Mouse (Mus musculus) monocyte, adult 2 months (primary cell): ENCODE measurements around the gene Rbm5.
A peak's percentile ranks its signal among the peaks of the same experiment; 100 is the strongest.

Source experiments
- DNase-seq, 2 experiments: peaks; one replicate each; pipeline ENCODE4 v3.0.0; 2022; ENCODE audit warnings: low spot score in 2 of 2, low read depth in 1 of 2

The Rbm5 gene

DNA sequence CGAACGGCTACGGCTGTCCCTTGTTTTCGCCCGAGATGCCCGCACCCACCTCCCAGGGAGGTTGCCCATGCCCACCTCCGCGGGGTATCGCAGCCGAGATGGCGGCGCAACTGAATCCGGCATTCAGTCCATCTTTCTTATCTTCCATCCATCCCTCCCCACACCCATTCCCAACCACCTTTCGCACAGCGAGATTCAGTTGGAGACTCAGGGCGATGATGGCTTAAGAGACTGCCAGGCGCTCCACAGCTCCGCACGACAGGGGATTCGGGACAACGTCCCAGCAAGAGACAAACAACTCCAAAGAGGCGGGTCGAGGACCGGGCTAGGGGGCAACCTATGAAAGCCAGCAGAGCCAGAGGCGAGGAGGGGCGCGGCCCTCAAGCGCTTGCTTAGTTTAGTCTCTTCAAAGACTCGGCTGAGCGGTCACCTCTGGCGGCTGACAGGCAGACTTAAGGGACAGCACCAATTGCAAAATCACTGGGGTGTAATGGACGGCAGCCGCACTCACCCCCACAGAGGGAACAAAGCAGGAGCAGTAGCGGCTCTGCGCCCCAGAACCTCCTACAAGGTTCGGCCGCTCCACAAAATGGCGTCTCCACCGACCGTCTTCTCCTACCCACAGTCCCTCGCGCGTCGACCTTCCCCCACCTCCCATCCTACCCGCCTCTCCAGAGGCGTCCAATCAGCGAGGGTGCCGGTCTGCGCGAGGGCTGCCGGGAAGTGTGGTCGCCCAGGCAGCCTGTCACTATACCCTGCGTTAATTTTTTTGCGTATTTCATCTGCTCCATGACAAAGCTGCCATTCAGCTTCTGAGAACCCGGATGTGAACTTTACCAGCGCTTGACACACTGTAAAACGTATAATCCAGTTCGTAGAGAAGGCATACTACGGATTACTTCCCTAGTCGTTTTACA, at the start of gene Rbm5:
Rbm5 (minus strand) TSS at position 623 of the 917 bp plus-strand sequence.
- DNase-seq: peak; percentile 84 to 85

DNA sequence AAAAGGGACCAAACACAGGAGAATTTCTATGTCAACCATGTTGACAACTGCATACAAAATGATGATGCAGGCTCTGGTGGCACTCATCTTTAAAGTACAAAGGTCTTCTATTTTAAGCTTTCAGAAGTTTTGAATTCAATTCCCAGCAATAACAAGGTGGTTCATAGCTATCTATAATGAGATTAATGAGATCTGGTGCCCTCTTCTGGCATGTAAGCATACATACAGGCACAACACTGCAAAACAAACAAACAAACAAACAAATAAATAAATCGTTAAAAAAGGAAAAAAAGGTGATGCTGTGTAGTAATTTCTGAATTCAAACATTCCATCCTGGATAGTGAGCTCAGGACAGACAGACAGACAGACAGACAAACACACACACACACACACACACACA, 41.3 kb upstream of the Rbm5 start:
- no peak for DNase-seq

GRCm38 (mm10) chr9:107810985-107811384, 40.2 kb upstream of the Rbm5 start:
- no peak for DNase-seq

- no peak for DNase-seq
These were observed 20.9 kb upstream of the Rbm5 start for GRCm38 (mm10) chr9:107791714-107792113.

GRCm38 (mm10) chr9:107782536-107783203, 11.9 kb upstream of the Rbm5 start:
- no peak for DNase-seq

- DNase-seq: no peak
These were observed 6.0 kb upstream of the Rbm5 start for GRCm38 (mm10) chr9:107776809-107777208.

DNA sequence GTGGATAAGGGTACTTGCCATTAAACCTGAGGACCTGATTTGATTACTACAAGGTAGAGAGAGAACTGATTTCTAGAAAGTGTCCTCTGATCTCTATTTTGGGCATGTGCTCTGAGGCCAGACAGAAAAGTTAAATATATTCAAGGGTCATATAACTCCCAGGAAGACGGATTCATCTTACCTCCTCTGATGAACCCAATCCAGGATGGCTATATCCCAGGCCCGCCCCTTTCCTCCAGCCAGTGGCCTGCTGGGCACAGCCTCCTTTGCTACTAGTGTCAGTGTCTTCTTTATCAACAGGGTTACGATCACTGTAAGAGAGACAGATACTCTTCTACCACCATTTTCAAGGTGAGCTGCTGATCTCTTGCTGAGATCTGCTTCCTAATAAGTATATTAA, 3.6 kb upstream of the Rbm5 start:
- no peak for DNase-seq

GRCm38 (mm10) chr9:107771782-107772181, 986 bp upstream of the Rbm5 start:
- no peak for DNase-seq

GRCm38 (mm10) chr9:107770037-107770373, 791 bp downstream of the Rbm5 start:
- DNase-seq: no peak

- DNase-seq: no peak
These were observed 1.3 kb downstream of the Rbm5 start for GRCm38 (mm10) chr9:107769445-107770000.

- DNase-seq: no peak
These were observed 1.9 kb downstream of the Rbm5 start for GRCm38 (mm10) chr9:107768851-107769250.

DNA sequence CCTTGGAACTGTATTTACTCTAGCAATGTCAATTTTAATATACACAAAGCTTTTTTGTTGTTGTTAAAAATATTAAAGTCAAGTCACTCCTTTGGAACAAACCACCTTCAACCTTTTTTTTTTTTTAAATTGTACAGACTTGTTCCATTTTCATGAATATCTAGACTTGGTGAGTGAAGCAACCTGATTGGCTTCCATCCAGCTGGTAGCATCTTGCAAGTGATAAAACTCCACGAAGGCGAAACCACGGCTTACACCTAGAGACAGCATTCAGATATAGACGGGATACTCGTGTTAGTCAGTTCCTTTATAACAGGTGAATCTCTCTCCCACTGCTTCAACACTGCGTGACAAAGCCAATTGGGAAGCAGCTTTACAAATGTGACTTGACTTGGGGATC, 11.2 kb downstream of the Rbm5 start:
- no peak for DNase-seq

DNA sequence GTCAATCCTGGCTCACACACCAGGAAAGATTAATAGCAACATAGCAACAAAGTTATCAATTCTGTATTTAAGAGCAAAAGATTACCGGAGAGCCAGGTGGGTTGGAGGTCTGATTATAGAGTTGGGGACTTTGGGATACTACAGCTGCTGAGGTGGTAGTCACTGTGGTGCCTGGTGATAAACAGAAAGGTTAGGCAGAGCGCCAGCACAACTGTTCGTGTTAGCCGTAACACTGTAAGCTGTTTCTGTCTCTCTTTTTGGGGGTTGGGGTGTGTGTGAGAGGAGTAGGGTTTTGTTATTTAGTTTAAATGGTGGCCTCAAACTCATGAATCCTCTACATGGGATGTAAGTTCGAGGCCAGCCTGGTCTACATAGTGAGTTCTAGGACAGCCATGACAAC, 20.4 kb downstream of the Rbm5 start:
- no peak for DNase-seq

DNA sequence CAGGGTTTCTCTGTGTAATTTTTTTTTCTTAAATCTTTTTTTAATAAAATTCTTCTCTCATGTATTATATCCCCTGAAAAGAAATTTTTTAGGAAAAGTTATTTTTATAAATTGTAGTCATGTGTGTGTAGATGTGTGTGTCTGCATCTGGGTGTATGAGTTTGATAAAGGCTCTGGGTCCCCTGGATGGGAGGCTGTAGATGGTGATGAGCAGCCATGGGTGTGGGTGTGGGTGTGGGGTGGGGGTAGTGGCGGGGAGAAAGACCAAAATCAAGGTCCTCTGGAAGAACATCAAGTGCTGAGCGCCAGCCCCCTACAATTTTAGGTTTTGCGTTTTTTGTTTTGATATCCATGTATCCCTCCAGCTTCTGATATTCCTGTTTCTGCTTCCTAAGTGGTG, 22.7 kb downstream of the Rbm5 start:
- DNase-seq: no peak

DNA sequence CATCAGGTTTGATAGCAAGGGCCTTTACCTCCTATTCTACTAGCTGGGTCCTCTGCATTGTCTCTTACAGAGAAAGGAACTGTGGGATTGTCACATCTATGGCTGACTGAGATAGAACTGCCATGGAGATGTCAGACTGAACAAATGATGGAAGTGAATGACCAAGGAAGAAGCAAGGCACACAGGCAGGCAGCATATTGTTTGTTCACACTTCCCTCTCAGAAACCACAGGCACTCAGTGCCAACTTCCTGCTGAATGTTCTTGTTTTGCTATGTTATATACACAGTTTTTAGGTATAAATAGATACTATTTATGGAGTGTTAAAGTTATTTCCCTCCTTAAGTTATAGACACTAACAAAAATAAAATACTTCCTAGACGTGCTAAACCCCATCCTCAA, 23.5 kb downstream of the Rbm5 start:
- DNase-seq: no peak

GRCm38 (mm10) chr9:107746679-107747078, 24.1 kb downstream of the Rbm5 start:
- DNase-seq: no peak

GRCm38 (mm10) chr9:107744061-107744460, 26.7 kb downstream of the Rbm5 start:
- DNase-seq: no peak

GRCm38 (mm10) chr9:107738841-107739202, 32.0 kb downstream of the Rbm5 start:
- DNase-seq: no peak

- peak; percentile 45 to 62 for DNase-seq
These were observed 32.6 kb downstream of the Rbm5 start for GRCm38 (mm10) chr9:107738020-107738840.

DNA sequence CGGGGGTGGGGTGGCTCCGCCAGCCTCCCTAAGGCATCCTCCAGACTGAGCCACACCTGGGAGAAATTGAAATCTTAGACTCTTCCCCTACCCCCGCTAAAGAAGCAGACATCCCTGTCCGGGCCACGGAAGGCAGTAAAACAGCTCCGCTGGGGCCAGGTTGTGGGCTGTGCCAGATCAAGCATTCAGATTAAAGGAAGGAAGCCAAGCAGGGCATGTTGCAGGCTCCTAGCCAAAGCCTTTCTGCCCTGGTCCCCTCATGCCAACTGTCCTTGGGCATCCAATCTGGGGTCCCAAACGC, 34.7 kb downstream of the Rbm5 start:
- no peak for DNase-seq

DNA sequence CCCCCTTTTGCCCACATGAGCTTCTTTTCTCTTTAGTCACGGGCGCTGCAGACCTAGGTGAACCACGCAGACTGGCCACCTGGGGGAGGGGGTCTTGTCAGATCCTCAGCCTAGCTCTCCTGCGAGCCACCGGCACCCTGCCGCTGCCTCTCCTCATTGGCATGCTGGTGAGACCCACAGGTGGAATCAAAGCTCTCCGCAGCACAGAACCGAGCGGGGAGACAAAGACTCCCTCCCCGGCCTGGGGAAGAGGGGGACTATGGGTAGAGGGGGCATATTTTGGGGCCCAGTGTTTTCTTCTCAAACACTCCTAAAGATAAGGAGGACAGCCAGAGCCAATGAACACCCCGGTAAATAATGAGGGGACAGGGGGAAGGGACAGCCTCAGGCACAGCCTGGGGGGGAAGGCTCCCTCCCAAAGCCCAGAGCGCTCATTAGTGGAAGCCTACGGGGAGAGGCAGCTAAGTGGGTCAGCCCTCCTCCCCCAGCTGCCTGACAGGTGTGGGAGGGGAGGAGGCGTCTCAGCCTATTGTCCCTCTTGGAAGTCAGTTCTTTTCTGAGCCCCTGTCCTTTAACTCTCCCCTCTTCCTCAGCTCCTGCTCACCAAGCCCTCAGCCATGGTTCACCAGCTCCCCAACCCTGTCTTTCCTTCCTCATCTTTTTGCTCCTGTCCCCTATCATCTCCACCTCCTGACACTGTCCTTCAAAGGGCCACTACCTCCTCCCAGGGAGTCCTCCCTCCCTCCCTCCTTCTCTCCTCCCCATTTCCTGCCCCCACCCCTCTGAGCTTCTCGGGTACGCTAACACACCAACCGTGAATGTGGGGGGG, 35.2 kb downstream of the Rbm5 start:
- DNase-seq: no peak
